ENCODE assay signal across 8 mouse cellular contexts in genomic region chr19:8802130-8802821, GRCm38 (mm10). TPM values are rescaled to one million over a fixed set of nuclear protein-coding genes. Genes with fewer than 3 reads are reported as not detected.
DNase-seq lines count a peak whose midpoint lies in the region; ATAC-seq and TF ChIP-seq lines count a peak whose summit lies in the region.

Gene Zbtb3 (plus strand): TSS chr19:8802555.

- H3K9ac ChIP-seq in MEL (ENCODE audit: control insufficient read depth, low read depth, low read length, poor library complexity, severe bottlenecking): peak within 1 kb of the TSS; percentile 78
- H3K9ac ChIP-seq in forebrain, postnatal 0 days: peak within 1 kb of the TSS; percentile 56
- peak within 1 kb of the TSS; percentile 60 for H3K9ac ChIP-seq in lung, embryonic 15.5 days

- no peaks in the 10 kb centered on the region for H3K9me3 ChIP-seq in MEL (replicated peaks; ENCODE audit: insufficient read depth, low read length)
- H3K9me3 ChIP-seq in forebrain, postnatal 0 days (ENCODE audit: low read length): no peaks in the 10 kb centered on the region
- no peaks in the 10 kb centered on the region for H3K9me3 ChIP-seq in lung, embryonic 15.5 days

- peak; percentile 52 to 86 for TF ChIP-seq POLR2A in MEL (IDR thresholded peaks at IDR 0.05; ENCODE audit: control insufficient read depth in 1 of 2, insufficient read depth in 1 of 2, low read depth in 1 of 2, low read length in 2 of 2, poor library complexity in 1 of 2)
- peak; percentile 69; the same call in 1 of the 2 replicates for TF ChIP-seq POLR2A in cerebellum, adult 2 months (IDR thresholded peaks at IDR 0.05; ENCODE audit: borderline replicate concordance, insufficient read depth, low read length)

- WGBS in cerebellum, adult 2 months: under 1% methylated on average over 30 of the region's 30 CpGs
- 2% methylated on average over 30 of the region's 30 CpGs for WGBS in forebrain, postnatal 0 days
- WGBS in lung, embryonic 15.5 days: under 1% methylated on average over 30 of the region's 30 CpGs

- peaks cover 9% of the 10 kb centered on the region for H3K79me2 ChIP-seq in MEL (ENCODE audit: control insufficient read depth, insufficient read depth, low read length, poor library complexity)

- H3K4me1 ChIP-seq in MEL (ENCODE audit: control insufficient read depth in 1 of 2, insufficient read depth in 2 of 2, low read length in 2 of 2): peaks cover 2 to 21% of the 10 kb centered on the region in 2 experiments; a peak in 2 of 4 replicates
- no peaks in the 10 kb centered on the region; the same call in 1 of the 2 replicates for H3K4me1 ChIP-seq in cerebellum, adult 2 months (ENCODE audit: control insufficient read depth, insufficient read depth, low read length)
- H3K4me1 ChIP-seq in forebrain, postnatal 0 days (ENCODE audit: insufficient read depth): peaks cover 7% of the 10 kb centered on the region
- peaks cover 22% of the 10 kb centered on the region for H3K4me1 ChIP-seq in lung, embryonic 15.5 days

- TF ChIP-seq EP300 in MEL (IDR thresholded peaks at IDR 0.05; ENCODE audit: low read depth in 1 of 2, low read length in 2 of 2): no peak

- peaks cover 0 to 9% of the 10 kb centered on the region in 2 experiments; a peak in 3 of 4 replicates for H3K36me3 ChIP-seq in MEL (ENCODE audit: control insufficient read depth in 1 of 2, insufficient read depth in 2 of 2, low read length in 2 of 2)
- H3K36me3 ChIP-seq in forebrain, postnatal 0 days (ENCODE audit: insufficient read depth): peaks cover 2% of the 10 kb centered on the region; the same call in 1 of the 2 replicates
- H3K36me3 ChIP-seq in lung, embryonic 15.5 days: peaks cover 22% of the 10 kb centered on the region; the same call in 1 of the 2 replicates

- no peaks in the 10 kb centered on the region for H3K27me3 ChIP-seq in MEL (ENCODE audit: control insufficient read depth in 1 of 2, insufficient read depth in 2 of 2, low read length in 2 of 2)
- H3K27me3 ChIP-seq in cerebellum, adult 2 months (ENCODE audit: control insufficient read depth, insufficient read depth, low read length): no peaks in the 10 kb centered on the region
- H3K27me3 ChIP-seq in forebrain, postnatal 0 days (ENCODE audit: insufficient read depth, low read length): no peaks in the 10 kb centered on the region
- H3K27me3 ChIP-seq in lung, embryonic 15.5 days: no peaks in the 10 kb centered on the region

- no peak for TF ChIP-seq RAD21 in MEL (IDR thresholded peaks at IDR 0.05; ENCODE audit: low read depth, low read length)

- peak within 1 kb of the TSS; percentile 74 to 91 for H3K4me3 ChIP-seq in MEL (ENCODE audit: control insufficient read depth in 1 of 2, insufficient read depth in 1 of 2, low read depth in 2 of 2, low read length in 2 of 2)
- peak within 1 kb of the TSS; percentile 89 for H3K4me3 ChIP-seq in cerebellum, adult 2 months (replicated peaks; ENCODE audit: insufficient read depth, low read depth, low read length)
- peak within 1 kb of the TSS; percentile 58 for H3K4me3 ChIP-seq in forebrain, postnatal 0 days (ENCODE audit: low read depth, low read length)
- peak within 1 kb of the TSS; percentile 72 for H3K4me3 ChIP-seq in lung, embryonic 15.5 days

- peak within 1 kb of the TSS; percentile 74 for H3K27ac ChIP-seq in MEL (ENCODE audit: control insufficient read depth, low read depth, low read length)
- peak within 1 kb of the TSS; percentile 41; the same call in 1 of the 2 replicates for H3K27ac ChIP-seq in cerebellum, adult 2 months (ENCODE audit: insufficient read depth, low read length)
- peak within 1 kb of the TSS; percentile 90 for H3K27ac ChIP-seq in forebrain, postnatal 0 days (ENCODE audit: low read depth, low read length)
- peak within 1 kb of the TSS; percentile 92 for H3K27ac ChIP-seq in lung, embryonic 15.5 days

- H3K4me2 ChIP-seq in forebrain, postnatal 0 days (ENCODE audit: low read depth): peak within 1 kb of the TSS; percentile 75
- H3K4me2 ChIP-seq in lung, embryonic 15.5 days: peak within 1 kb of the TSS; percentile 87

- ATAC-seq in forebrain, postnatal 0 days: peak; percentile 97
- ATAC-seq in lung, embryonic 15.5 days (ENCODE audit: borderline replicate concordance, extremely low read depth, low FRiP score, low TSS enrichment): peak; percentile 97

- no peak for TF ChIP-seq CTCF in MEL (IDR thresholded peaks at IDR 0.05 in 2 of 3, conservative IDR thresholded peaks at IDR 0.05 in 1 of 3; ENCODE audit: control insufficient read depth in 1 of 3, insufficient read depth in 1 of 3, low read depth in 2 of 3, low read length in 3 of 3, poor library complexity in 1 of 3, severe bottlenecking in 1 of 3)
- TF ChIP-seq CTCF in cerebellum, adult 2 months (IDR thresholded peaks at IDR 0.05; ENCODE audit: borderline replicate concordance, insufficient read depth, low read depth, low read length): no peak
- TF ChIP-seq CTCF in forebrain, postnatal 0 days (IDR thresholded peaks at IDR 0.05; ENCODE audit: low read depth): no peak

- DNase-seq in MEL (ENCODE audit: low read depth, low spot score): peak; percentile 100
- DNase-seq in cerebellum, adult 2 months: peak; percentile 95 to 99
- peak; percentile 97 for DNase-seq in forebrain, postnatal 0 days
- DNase-seq in heart, postnatal 4 days: peak; percentile 93
- DNase-seq in layer of hippocampus, adult 8-10 months (ENCODE audit: low spot score in 2 of 2): peak; percentile 96 to 98
- peak; percentile 96 for DNase-seq in ovary, adult 18-20 months (ENCODE audit: low spot score)
- DNase-seq in thymus, postnatal 0 days (ENCODE audit: low spot score): peak; percentile 96

TF ChIP-seq in MEL, 35 proteins besides CTCF, POLR2A, EP300 and RAD21:
- peak; percentile 35; the same call in 1 of the 2 replicates for TF ChIP-seq ZMIZ1 (IDR thresholded peaks at IDR 0.05; ENCODE audit: low read depth, low read length)
- TF ChIP-seq MAZ (IDR thresholded peaks at IDR 0.05; ENCODE audit: low read depth, low read length): no peak; the same call in 1 of the 2 replicates
- TF ChIP-seq CHD2 (IDR thresholded peaks at IDR 0.05; ENCODE audit: low read length): peak; percentile 71
- no peak for TF ChIP-seq ZKSCAN1 (IDR thresholded peaks at IDR 0.05; ENCODE audit: low read depth, low read length)
- TF ChIP-seq SIN3A (IDR thresholded peaks at IDR 0.05; ENCODE audit: low read length): peak; percentile 77
- no peak for TF ChIP-seq JUND (IDR thresholded peaks at IDR 0.05; ENCODE audit: low read depth, low read length)
- peak; percentile 54 for TF ChIP-seq ELF1 (IDR thresholded peaks at IDR 0.05; ENCODE audit: low read depth, low read length)
- TF ChIP-seq ZC3H11A (IDR thresholded peaks at IDR 0.05; ENCODE audit: low read depth, low read length): no peak
- TF ChIP-seq POLR2AphosphoS5 (IDR thresholded peaks at IDR 0.05; ENCODE audit: borderline replicate concordance, low read depth, low read length): no peak
- no peak for TF ChIP-seq TCF12 (IDR thresholded peaks at IDR 0.05; ENCODE audit: low read depth, low read length)
- no peak; the same call in none of the 2 replicates for TF ChIP-seq MAX (IDR thresholded peaks at IDR 0.05; ENCODE audit: low read length)
- no peak for TF ChIP-seq RCOR1 (IDR thresholded peaks at IDR 0.05; ENCODE audit: low read depth, low read length)
- peak; percentile 30; the same call in 1 of the 2 replicates for TF ChIP-seq NRF1 (IDR thresholded peaks at IDR 0.05; ENCODE audit: insufficient read depth, low read depth, low read length, poor library complexity, severe bottlenecking)
- 0 out of 2 replicates have a peak, but pooled peaks have one; percentile 4 for TF ChIP-seq GATA1 (IDR thresholded peaks at IDR 0.05; ENCODE audit: low read depth, low read length)
- peak; percentile 72 for TF ChIP-seq ZNF384 (IDR thresholded peaks at IDR 0.05; ENCODE audit: low read depth, low read length)
- TF ChIP-seq POLR2AphosphoS2 (IDR thresholded peaks at IDR 0.05; ENCODE audit: low read length): peak; percentile 80
- TF ChIP-seq MXI1 (IDR thresholded peaks at IDR 0.05; ENCODE audit: low read depth, low read length): peak; percentile 50
- peak; percentile 81 for TF ChIP-seq NELFE (IDR thresholded peaks at IDR 0.05; ENCODE audit: low read depth, low read length)
- no peak for TF ChIP-seq BHLHE40 (IDR thresholded peaks at IDR 0.05; ENCODE audit: borderline replicate concordance, low read depth, low read length)
- peak; percentile 77 for TF ChIP-seq HCFC1 (IDR thresholded peaks at IDR 0.05; ENCODE audit: low read depth, low read length)
- TF ChIP-seq E2F4 (IDR thresholded peaks at IDR 0.05; ENCODE audit: borderline replicate concordance, low read depth, low read length): no peak
- peak; percentile 75; the same call in 1 of the 2 replicates for TF ChIP-seq TBP (IDR thresholded peaks at IDR 0.05; ENCODE audit: low read depth, low read length)
TF ChIP-seq in MEL: peak in this region for 12.

RNA-seq across cellular contexts. Expression of gene Zbtb3, which starts in this region (rescaled TPM):
- total RNA-seq in MEL (2012; rRNA removed): 2.6 and 2.9 TPM in 2 replicates
- polyA plus RNA-seq in MEL (2012; ENCODE audit: insufficient read depth in 1 of 2, insufficient read length in 2 of 2, low read depth in 1 of 2, low replicate concordance in 2 of 2, missing spikeins in 1 of 2): 1 to 10 TPM in 1 of 2 experiments, not detected in 1; 2.4 TPM
- 3.7 and 3.8 TPM in 2 replicates for polyA plus RNA-seq in cerebellum, adult 2 months (2012; rRNA removed)
- total RNA-seq in forebrain, postnatal 0 days (2014; rRNA removed): 7.0 and 7.3 TPM in 2 replicates
- 4.3 and 5.0 TPM in 2 replicates for polyA plus RNA-seq in forebrain, postnatal 0 days (2015; fragmentation: Nextera tagmentation; extraction: Ambion mirVana)
- 1 to 10 TPM; 2.4 to 2.5 TPM for total RNA-seq in heart, postnatal 4 days (2021)
- 1 to 10 TPM; 5.2 to 7.9 (median 5.4) TPM for total RNA-seq in layer of hippocampus, adult 8-10 months (2022)
- 5.7 and 6.4 TPM in 2 replicates for polyA plus RNA-seq in lung, embryonic 15.5 days (2015; fragmentation: Nextera tagmentation; extraction: Ambion mirVana)
- polyA plus RNA-seq in thymus, postnatal 0 days (2015; fragmentation: Nextera tagmentation; extraction: Ambion mirVana): 2.9 and 3.5 TPM in 2 replicates

Comparison
In these comparisons a context has a peak if more than half of its experiments do, and no peak if none do; other contexts are left out.
1. Peak in every context shown above with its lines: DNase-seq, ATAC-seq, H3K4me3 ChIP-seq and H3K27ac ChIP-seq.
2. H3K27ac ChIP-seq: peak in every context shown above with its lines; median percentile 92 in lung, embryonic 15.5 days; 90 in forebrain, postnatal 0 days; 74 in MEL; 41 in cerebellum, adult 2 months.